Mouse (Mus musculus): ENCODE data around the gene Endod1.

Gene Endod1

GRCm38 (mm10) chr9:14381353-14382055, at the start of gene Endod1:
Endod1 (minus strand) TSS chr9:14381507.
- DNase-seq (ENCODE audit: low read depth, low spot score), result peak; percentile 77

GRCm38 (mm10) chr9:14409153-14409552, 27.8 kb upstream of the Endod1 start:
- DNase-seq (ENCODE audit: low read depth, low spot score), result no peak

- no peak for DNase-seq (ENCODE audit: low read depth, low spot score)
Measured at GRCm38 (mm10) chr9:14408044-14408443, 26.7 kb upstream of the Endod1 start.

GRCm38 (mm10) chr9:14406056-14406455, 24.7 kb upstream of the Endod1 start:
- DNase-seq (ENCODE audit: low read depth, low spot score), result no peak

GRCm38 (mm10) chr9:14402099-14402498, 20.8 kb upstream of the Endod1 start:
- no peak for DNase-seq (ENCODE audit: low read depth, low spot score)

GRCm38 (mm10) chr9:14400392-14400791, 19.1 kb upstream of the Endod1 start:
- DNase-seq (ENCODE audit: low read depth, low spot score), result no peak

GRCm38 (mm10) chr9:14398946-14399345, 17.6 kb upstream of the Endod1 start:
- no peak for DNase-seq (ENCODE audit: low read depth, low spot score)

- no peak for DNase-seq (ENCODE audit: low read depth, low spot score)
Measured at GRCm38 (mm10) chr9:14398084-14398483, 16.8 kb upstream of the Endod1 start.

- DNase-seq (ENCODE audit: low read depth, low spot score), result no peak
Measured at GRCm38 (mm10) chr9:14397449-14397819, 16.1 kb upstream of the Endod1 start.

GRCm38 (mm10) chr9:14396819-14397448, 15.6 kb upstream of the Endod1 start:
- DNase-seq (ENCODE audit: low read depth, low spot score), result no peak

- DNase-seq (ENCODE audit: low read depth, low spot score), result peak; percentile 23
Measured at GRCm38 (mm10) chr9:14396096-14396495, 14.8 kb upstream of the Endod1 start.

- DNase-seq (ENCODE audit: low read depth, low spot score), result no peak
Measured at GRCm38 (mm10) chr9:14394956-14395561, 13.8 kb upstream of the Endod1 start.

- DNase-seq (ENCODE audit: low read depth, low spot score), result no peak
Measured at GRCm38 (mm10) chr9:14391841-14392318, 10.6 kb upstream of the Endod1 start.

- DNase-seq (ENCODE audit: low read depth, low spot score), result no peak
Measured at GRCm38 (mm10) chr9:14391286-14391685, 10.0 kb upstream of the Endod1 start.

- DNase-seq (ENCODE audit: low read depth, low spot score), result peak; percentile 41
Measured at GRCm38 (mm10) chr9:14390278-14390677, 9.0 kb upstream of the Endod1 start.

GRCm38 (mm10) chr9:14389050-14389621, 7.8 kb upstream of the Endod1 start:
- no peak for DNase-seq (ENCODE audit: low read depth, low spot score)

GRCm38 (mm10) chr9:14388001-14388400, 6.7 kb upstream of the Endod1 start:
- no peak for DNase-seq (ENCODE audit: low read depth, low spot score)

- no peak for DNase-seq (ENCODE audit: low read depth, low spot score)
Measured at GRCm38 (mm10) chr9:14386831-14387230, 5.5 kb upstream of the Endod1 start.

- DNase-seq (ENCODE audit: low read depth, low spot score), result no peak
Measured at GRCm38 (mm10) chr9:14385665-14386064, 4.4 kb upstream of the Endod1 start.

GRCm38 (mm10) chr9:14383186-14383920, 2.0 kb upstream of the Endod1 start:
- DNase-seq (ENCODE audit: low read depth, low spot score), result no peak

- DNase-seq (ENCODE audit: low read depth, low spot score), result no peak
Measured at GRCm38 (mm10) chr9:14382256-14382791, 1.0 kb upstream of the Endod1 start.

All from 3T3-L1 (cell line).